Mouse (Mus musculus) limb, embryonic 14.5 days (tissue): ENCODE measurements around the gene Tbx19. TPM values are rescaled to one million over a fixed set of nuclear protein-coding genes. Genes with fewer than 3 reads are reported as not detected.

ENCODE experiments used
- ATAC-seq: fragments of 200-750 bp; cut with Nextera tagmentation; 2 replicates; pipeline ENCODE4 v1.8.0; 2017; ENCODE audit warnings: low read depth, moderate number of reproducible peaks, moderate TSS enrichment; ENCODE audit not compliant: low FRiP score
- DNase-seq: peaks from one replicate; pipeline ENCODE4 v3.0.0-alpha.2; 2015; ENCODE audit warnings: low spot score
- H3K27ac ChIP-seq: fragments of 300-500 bp; sonication (generic); replicated peaks from 2 replicates; pipeline ENCODE4 v1.5.1; 2014; ENCODE audit warnings: low read depth, mild to moderate bottlenecking, low read length, moderate library complexity, mixed read lengths
- H3K27me3 ChIP-seq: fragments of 300-500 bp; sonication (generic); 2 replicates; pipeline ENCODE4 v1.6.1; 2014; ENCODE audit warnings: low read length, mixed read lengths; ENCODE audit not compliant: control insufficient read depth, insufficient read depth
- H3K36me3 ChIP-seq: fragments of 300-500 bp; sonication (generic); 2 replicates; pipeline ENCODE4 v1.6.1; 2014; ENCODE audit warnings: mild to moderate bottlenecking, low read length, moderate library complexity, mixed read lengths; ENCODE audit not compliant: control insufficient read depth, insufficient read depth
- H3K4me1 ChIP-seq: fragments of 300-500 bp; sonication (generic); 2 replicates; pipeline ENCODE4 v1.6.1; 2014; ENCODE audit warnings: antibody characterized with exemption, low read length, mixed read lengths; ENCODE audit not compliant: control insufficient read depth, insufficient read depth
- H3K4me2 ChIP-seq: fragments of 300-500 bp; sonication (generic); replicated peaks from 2 replicates; pipeline ENCODE4 v1.6.1; 2014; ENCODE audit warnings: low read depth, mild to moderate bottlenecking, low read length, moderate library complexity; ENCODE audit not compliant: severe bottlenecking
- H3K4me3 ChIP-seq: fragments of 300-500 bp; sonication (generic); replicated peaks from 2 replicates; pipeline ENCODE4 v1.5.1; 2014; ENCODE audit warnings: low read length
- H3K9ac ChIP-seq: fragments of 300-500 bp; sonication (generic); 2 replicates; pipeline ENCODE4 v1.6.1; 2014; ENCODE audit warnings: mild to moderate bottlenecking, low read depth, low read length, moderate library complexity; ENCODE audit not compliant: severe bottlenecking
- H3K9me3 ChIP-seq: fragments of 300-500 bp; sonication (generic); 2 replicates; pipeline ENCODE4 v1.6.1; 2016; ENCODE audit warnings: low read length; ENCODE audit not compliant: control insufficient read depth
- POLR2A ChIP-seq: fragments of 200-500 bp; IDR thresholded peaks from 2 replicates; pipeline ENCODE4 v1.8.0; 2012; ENCODE audit warnings: inconsistent platforms, mild to moderate bottlenecking, moderate library complexity, borderline replicate concordance; ENCODE audit not compliant: insufficient read depth, insufficient read length; ENCODE audit errors: extremely low read depth
- WGBS: fragments of 180-500 bp; shearing (Covaris S2); extraction: QIAGEN DNeasy Blood & Tissue Kit; methylation state at CpG from one replicate; pipeline ENCODE4 v1.1.7; 2014; 5-methylcytosine and 5-hydroxymethylcytosine counted together
- polyA plus RNA-seq, 2 experiments: library from polyadenylated mRNA; depleted of rRNA in 1 of 2; stranded (reverse) in 1 of 2; unstranded in 1 of 2; fragments of >200 nt; fragmentation: Nextera tagmentation in 1 of 2; extraction: Ambion mirVana in 1 of 2; gene quantifications; 2 replicates each; pipeline versions ENCODE4 v1.2.1 to v1.2.3; 2012 to 2014

Gene Tbx19
- polyA plus RNA-seq, 2 experiments: not detected

DNA sequence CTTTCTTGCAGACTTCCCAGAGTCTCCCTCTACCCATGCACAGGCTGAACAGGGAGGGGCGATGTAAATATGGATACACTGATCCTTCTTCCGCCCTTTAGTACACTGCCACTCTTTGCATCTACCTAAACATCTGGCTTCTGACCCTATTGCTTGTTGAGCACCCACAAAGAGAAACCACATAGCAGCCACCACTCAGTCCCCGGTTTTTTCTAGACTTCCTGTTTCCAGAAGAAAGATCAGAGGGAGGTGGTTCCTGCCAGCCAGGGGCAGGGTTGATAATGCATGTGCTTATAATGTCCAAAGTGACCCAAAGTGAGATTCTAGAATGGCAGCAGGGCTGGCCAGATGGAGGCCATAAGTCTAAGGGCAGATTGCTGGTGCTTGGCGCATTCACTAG, 6.4 kb downstream of the Tbx19 start:
- Histone ChIP-seq H3K4me2 (no peak overlapping the region), H3K36me3 (no peaks in the 10 kb centered on the region), H3K9ac (no peak overlapping the region), H3K27me3 (no peaks in the 10 kb centered on the region), H3K9me3 (no peaks in the 10 kb centered on the region), H3K4me3 (no peak overlapping the region), H3K27ac (no peak overlapping the region), H3K4me1 (no peaks in the 10 kb centered on the region)
- no peak for TF ChIP-seq POLR2A
- WGBS: 78% methylated on average over 4 of the region's 4 CpGs
- DNase-seq (no peak), ATAC-seq (no peak)

DNA sequence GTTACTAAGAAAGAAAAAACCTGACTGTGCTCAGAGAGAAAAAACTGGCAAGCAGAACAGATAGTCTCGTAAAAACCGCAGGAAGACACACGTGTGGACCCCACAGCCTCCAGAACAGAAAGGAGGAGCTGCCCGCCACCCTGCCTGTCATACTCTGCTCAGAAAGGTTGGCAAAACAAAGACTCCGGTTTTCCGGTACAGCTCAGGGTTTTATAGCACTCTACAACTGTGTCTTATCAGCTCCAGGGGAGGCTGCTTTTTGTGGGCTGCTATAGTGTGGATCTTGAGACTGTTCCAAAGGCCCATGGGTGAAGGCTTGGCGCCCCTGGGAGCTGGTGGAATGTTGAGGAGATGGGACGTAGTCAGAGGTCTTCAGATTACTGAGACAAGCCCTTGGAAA, 9.4 kb downstream of the Tbx19 start:
- no peak for TF ChIP-seq POLR2A
- 55% methylated on average over 8 of the region's 8 CpGs for WGBS
- no peak overlapping the region for H3K9ac ChIP-seq

DNA sequence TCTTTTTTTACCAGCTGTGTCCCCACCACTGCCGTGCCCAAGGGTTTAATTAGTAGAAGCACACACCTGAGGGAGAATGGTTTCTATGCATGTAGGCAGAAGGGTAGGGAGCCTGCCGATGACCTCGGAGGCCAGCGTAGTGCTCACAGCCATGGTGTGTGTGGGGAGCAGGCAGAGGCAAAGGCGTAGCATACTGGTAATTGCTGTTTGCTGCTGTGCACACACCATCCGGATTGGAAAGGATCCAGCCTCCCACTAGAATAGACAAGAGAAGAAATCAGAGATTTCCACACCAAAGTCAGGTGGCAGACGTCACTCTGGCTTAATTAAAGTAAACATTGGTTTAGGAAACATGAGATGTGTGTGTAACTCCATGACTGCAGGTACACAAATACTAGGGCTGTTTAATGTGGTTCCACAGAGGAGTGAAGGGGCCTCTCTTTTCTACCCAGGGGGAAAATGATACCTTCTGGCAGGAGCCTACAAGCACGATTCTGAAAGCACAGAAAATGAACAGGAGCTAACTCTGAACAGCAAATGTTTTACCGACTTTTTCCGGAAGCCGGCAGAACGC, 18.1 kb downstream of the Tbx19 start:
- Histone ChIP-seq H3K27ac (no peak overlapping the region), H3K4me1 (no peaks in the 10 kb centered on the region), H3K9me3 (no peaks in the 10 kb centered on the region), H3K36me3 (no peaks in the 10 kb centered on the region), H3K9ac (no peak overlapping the region), H3K4me3 (no peak overlapping the region), H3K4me2 (no peak overlapping the region), H3K27me3 (no peaks in the 10 kb centered on the region)
- 64% methylated on average over 12 of the region's 12 CpGs for WGBS
- DNase-seq (no peak), ATAC-seq (no peak)
- no peak for TF ChIP-seq POLR2A

More for the DNA sequence above, 9.4 kb downstream of the Tbx19 start:
- no peak overlapping the region for H3K4me2 ChIP-seq
- H3K27ac ChIP-seq: no peak overlapping the region
- no peaks in the 10 kb centered on the region for H3K9me3 ChIP-seq
- no peaks in the 10 kb centered on the region for H3K27me3 ChIP-seq
- DNase-seq: no peak
- no peaks in the 10 kb centered on the region for H3K36me3 ChIP-seq
- H3K4me3 ChIP-seq: no peak overlapping the region
- no peaks in the 10 kb centered on the region for H3K4me1 ChIP-seq
- no peak for ATAC-seq

DNA sequence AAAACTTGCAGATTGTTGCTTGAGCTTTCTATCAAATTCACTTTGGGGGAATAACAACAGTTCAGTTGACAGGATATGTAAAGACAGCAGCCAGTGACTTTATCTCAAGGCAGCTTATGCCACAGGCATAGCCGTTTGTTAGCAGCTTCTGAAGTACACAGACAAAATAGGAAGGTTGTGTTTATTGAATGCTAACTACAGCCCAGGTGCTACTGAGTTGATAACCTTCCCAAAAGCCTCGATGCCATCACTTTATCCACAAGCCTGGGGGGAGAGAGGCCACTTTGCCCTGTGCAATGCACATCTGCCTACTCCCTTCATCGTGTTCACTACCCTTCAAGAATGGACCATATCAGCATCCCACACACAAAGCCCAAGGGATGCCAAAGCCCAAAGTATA, 20.3 kb downstream of the Tbx19 start:
- no peaks in the 10 kb centered on the region for H3K36me3 ChIP-seq
- H3K9ac ChIP-seq: no peak overlapping the region
- H3K4me1 ChIP-seq: no peaks in the 10 kb centered on the region
- H3K27me3 ChIP-seq: no peaks in the 10 kb centered on the region
- no peak overlapping the region for H3K27ac ChIP-seq
- ATAC-seq (no peak), DNase-seq (no peak)
- no peak overlapping the region for H3K4me2 ChIP-seq
- no peak for TF ChIP-seq POLR2A
- H3K9me3 ChIP-seq: no peaks in the 10 kb centered on the region
- no peak overlapping the region for H3K4me3 ChIP-seq
- WGBS: 73% methylated on average over 3 of the region's 3 CpGs

DNA sequence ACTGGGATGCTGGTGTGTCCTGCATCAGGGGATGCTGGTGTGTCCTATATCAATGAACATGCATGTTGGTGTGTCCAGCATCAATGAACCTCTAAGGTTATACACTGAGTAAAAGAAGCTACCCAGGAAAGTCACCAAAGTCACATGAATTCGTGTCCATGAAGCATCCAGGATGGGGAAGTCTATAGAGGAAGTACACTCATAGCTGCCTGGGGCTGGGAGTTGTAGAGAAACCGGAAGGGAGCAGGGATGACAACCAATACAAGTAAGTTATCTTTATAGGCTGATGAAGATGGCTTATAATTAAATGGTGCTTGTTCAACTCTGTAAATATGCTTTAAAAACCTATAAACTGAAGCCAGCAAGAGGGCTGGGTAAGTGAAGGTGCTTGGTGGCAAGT, 26.7 kb downstream of the Tbx19 start:
- H3K9me3 ChIP-seq: no peaks in the 10 kb centered on the region
- 68% methylated on average over 2 of the region's 2 CpGs for WGBS
- no peak overlapping the region for H3K27ac ChIP-seq
- no peak overlapping the region for H3K9ac ChIP-seq
- H3K4me1 ChIP-seq: no peaks in the 10 kb centered on the region
- H3K4me3 ChIP-seq: no peak overlapping the region
- no peak overlapping the region for H3K4me2 ChIP-seq
- no peak for TF ChIP-seq POLR2A
- H3K27me3 ChIP-seq: no peaks in the 10 kb centered on the region
- no peaks in the 10 kb centered on the region for H3K36me3 ChIP-seq
- DNase-seq (no peak), ATAC-seq (no peak)

DNA sequence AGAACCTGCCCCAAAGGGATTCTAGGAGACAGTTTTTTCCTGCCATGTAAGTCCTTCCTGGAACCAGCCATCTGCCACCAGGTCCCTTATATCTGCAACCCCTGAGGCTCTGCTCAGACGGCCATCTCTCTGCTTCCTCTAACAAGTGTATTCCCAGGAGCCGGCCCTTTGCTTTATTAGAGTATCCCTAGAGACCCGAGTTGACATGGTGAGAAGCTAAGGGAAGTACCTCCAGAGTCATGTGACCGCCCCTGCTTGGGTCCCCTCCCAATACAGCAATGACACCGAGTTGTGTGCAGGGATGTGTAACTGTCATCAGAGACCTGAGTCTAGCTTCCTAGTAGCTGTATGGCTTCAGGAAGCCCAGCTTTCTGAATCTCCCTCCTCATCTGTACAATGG, 27.3 kb downstream of the Tbx19 start:
- WGBS: 65% methylated on average over 5 of the region's 5 CpGs
- DNase-seq (no peak), ATAC-seq (no peak)
- no peaks in the 10 kb centered on the region for H3K27me3 ChIP-seq
- no peaks in the 10 kb centered on the region for H3K9me3 ChIP-seq
- TF ChIP-seq POLR2A: no peak
- no peaks in the 10 kb centered on the region for H3K36me3 ChIP-seq
- no peak overlapping the region for H3K4me3 ChIP-seq
- H3K27ac ChIP-seq: no peak overlapping the region
- H3K9ac ChIP-seq: no peak overlapping the region
- H3K4me2 ChIP-seq: no peak overlapping the region
- H3K4me1 ChIP-seq: no peaks in the 10 kb centered on the region
